Mouse (Mus musculus) yolk sac, embryonic 10.5 days (tissue): ENCODE data around the gene Stmn1.
A peak's percentile ranks its signal among the peaks of the same experiment; 100 is the strongest.

Source experiments
- DNase-seq: peaks from one replicate; pipeline ENCODE4 v3.0.0-alpha.2; 2017; ENCODE audit warnings: low spot score

Gene Stmn1

GRCm38 (mm10) chr4:134468215-134468575 lies at the start of gene Stmn1:
Gene Stmn1 (plus strand): TSS chr4:134468320.
- peak; percentile 96 for DNase-seq

GRCm38 (mm10) chr4:134421971-134422370 lies 46.1 kb upstream of the Stmn1 start:
- DNase-seq = no peak

GRCm38 (mm10) chr4:134423949-134424348 lies 44.2 kb upstream of the Stmn1 start:
- DNase-seq = no peak

GRCm38 (mm10) chr4:134425088-134425487 lies 43.0 kb upstream of the Stmn1 start:
- no peak for DNase-seq

GRCm38 (mm10) chr4:134430381-134431004 lies 37.6 kb upstream of the Stmn1 start:
- peak; percentile 21 for DNase-seq

GRCm38 (mm10) chr4:134432686-134433360 lies 35.3 kb upstream of the Stmn1 start:
- DNase-seq = no peak

- DNase-seq = no peak
Observed at GRCm38 (mm10) chr4:134436185-134436584, 31.9 kb upstream of the Stmn1 start.

GRCm38 (mm10) chr4:134436659-134437058 lies 31.5 kb upstream of the Stmn1 start:
- no peak for DNase-seq

- no peak for DNase-seq
Observed at GRCm38 (mm10) chr4:134439119-134439518, 29.0 kb upstream of the Stmn1 start.

- no peak for DNase-seq
Observed at GRCm38 (mm10) chr4:134439919-134440318, 28.2 kb upstream of the Stmn1 start.

- DNase-seq = no peak
Observed at GRCm38 (mm10) chr4:134442216-134442615, 25.9 kb upstream of the Stmn1 start.

- no peak for DNase-seq
Observed at GRCm38 (mm10) chr4:134443589-134443988, 24.5 kb upstream of the Stmn1 start.

- DNase-seq = no peak
Observed at GRCm38 (mm10) chr4:134444949-134445348, 23.2 kb upstream of the Stmn1 start.

GRCm38 (mm10) chr4:134445489-134445888 lies 22.6 kb upstream of the Stmn1 start:
- DNase-seq = no peak

GRCm38 (mm10) chr4:134447966-134448365 lies 20.2 kb upstream of the Stmn1 start:
- no peak for DNase-seq

GRCm38 (mm10) chr4:134449595-134450391 lies 18.3 kb upstream of the Stmn1 start:
- DNase-seq = no peak

- DNase-seq = no peak
Observed at GRCm38 (mm10) chr4:134450392-134451195, 17.5 kb upstream of the Stmn1 start.

- DNase-seq = no peak
Observed at GRCm38 (mm10) chr4:134451484-134451883, 16.6 kb upstream of the Stmn1 start.

GRCm38 (mm10) chr4:134453619-134454400 lies 14.3 kb upstream of the Stmn1 start:
- DNase-seq = no peak

- no peak for DNase-seq
Observed at GRCm38 (mm10) chr4:134455310-134455709, 12.8 kb upstream of the Stmn1 start.

GRCm38 (mm10) chr4:134457130-134457825 lies 10.8 kb upstream of the Stmn1 start:
- DNase-seq = no peak
